Mouse (Mus musculus) brain, embryonic 18.5 days (tissue): Measurements from ENCODE around the gene Vamp1.

ENCODE experiments used
- DNase-seq: peaks from one replicate; pipeline ENCODE4 v3.0.0-alpha.2; 2012; ENCODE audit warnings: low read depth, low spot score

Vamp1 gene

DNA sequence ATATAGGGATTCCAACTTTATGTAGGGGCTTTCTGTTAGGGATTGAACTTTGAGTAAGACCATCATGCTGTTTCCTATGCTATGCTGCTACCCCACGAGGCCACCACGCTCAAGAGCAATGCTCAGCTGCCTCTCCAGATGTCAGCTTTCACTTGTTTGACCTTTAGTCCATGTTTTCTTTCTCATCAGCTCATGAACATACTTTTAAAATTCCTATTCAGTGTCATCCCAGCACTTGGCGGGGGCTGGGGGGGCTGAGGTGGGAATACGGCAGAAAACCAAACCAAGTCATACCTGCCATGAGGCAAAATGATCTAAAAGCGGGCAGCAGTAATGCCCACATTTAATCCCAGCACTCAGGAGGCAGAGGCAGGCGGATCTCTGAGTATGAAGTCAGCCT, 2.2 kb upstream of the Vamp1 start:
- no peak for DNase-seq

DNA sequence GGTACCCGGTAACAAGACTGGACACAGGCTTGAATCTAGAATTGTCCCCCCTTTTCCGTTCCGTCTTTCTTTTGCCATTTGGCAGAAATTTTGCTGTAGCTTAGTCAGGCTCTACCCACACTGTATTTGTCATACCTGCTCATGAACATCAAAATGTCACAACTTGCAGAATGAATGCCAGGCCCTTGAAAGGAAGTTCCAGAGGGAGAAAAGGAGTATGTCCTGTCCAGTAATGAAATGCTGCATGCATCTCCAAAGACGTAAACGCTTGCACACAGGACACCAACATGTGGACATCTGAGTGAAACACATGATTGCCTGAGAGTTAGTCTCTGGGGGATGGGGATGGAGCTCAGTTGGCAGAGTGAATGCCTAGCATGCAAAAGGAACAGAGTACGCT, 1.6 kb upstream of the Vamp1 start:
- DNase-seq = no peak

DNA sequence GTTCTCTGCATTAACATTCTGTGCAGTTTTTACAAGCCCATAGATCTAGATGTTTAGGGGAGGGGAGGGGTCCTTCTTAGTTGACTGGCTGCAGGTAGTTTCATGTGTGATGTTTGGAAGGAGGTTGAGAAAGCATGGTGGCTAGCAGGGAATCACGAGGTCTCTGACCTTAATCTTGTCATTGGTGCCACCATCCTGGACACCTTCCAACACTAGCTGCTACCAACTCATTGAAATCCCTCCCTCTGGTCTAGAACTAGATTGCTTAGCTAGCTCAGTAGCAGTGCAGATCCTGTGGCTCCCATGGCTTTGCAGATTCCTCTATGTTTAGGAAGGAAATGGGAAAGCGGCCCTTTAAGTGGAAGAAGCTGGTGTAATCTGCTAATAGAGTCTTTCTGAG, 1.5 kb downstream of the Vamp1 start:
- DNase-seq = no peak

DNA sequence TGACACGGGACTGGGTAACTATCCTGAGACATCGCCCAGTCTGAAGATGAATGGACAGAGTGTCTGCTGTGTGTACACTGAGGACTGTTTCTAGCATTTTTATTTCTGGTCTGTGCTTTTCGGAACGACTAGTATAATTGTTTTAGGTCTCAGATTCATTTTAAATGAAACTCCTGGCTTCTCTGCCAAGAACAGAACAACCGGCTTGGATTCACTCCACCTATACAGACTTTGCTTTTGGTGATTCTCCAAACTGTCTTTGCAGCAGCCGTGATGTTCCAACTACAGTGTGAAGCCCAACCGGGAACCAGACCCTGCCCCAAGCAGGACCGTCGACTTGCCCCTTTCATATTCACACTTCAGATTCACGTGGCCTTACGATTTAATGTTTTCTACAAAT, 2.5 kb downstream of the Vamp1 start:
- DNase-seq = no peak

DNA sequence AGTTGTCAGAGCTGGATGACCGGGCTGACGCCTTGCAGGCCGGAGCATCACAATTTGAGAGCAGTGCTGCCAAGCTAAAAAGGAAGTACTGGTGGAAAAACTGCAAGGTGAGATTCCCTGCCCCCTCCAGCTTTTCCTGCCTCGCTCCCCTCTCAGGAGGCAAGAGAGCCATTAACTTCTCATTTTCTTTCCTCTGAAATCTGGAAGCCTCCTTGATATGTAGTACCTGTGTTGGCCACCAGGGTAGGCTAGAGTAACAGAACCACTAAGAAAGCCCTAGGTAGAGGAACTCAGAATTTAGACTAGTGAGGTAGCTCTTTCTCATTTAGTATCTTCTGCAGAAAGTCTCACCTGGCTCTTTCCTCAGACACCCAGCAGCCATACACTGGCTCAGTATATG, 3.6 kb downstream of the Vamp1 start:
- DNase-seq = no peak

DNA sequence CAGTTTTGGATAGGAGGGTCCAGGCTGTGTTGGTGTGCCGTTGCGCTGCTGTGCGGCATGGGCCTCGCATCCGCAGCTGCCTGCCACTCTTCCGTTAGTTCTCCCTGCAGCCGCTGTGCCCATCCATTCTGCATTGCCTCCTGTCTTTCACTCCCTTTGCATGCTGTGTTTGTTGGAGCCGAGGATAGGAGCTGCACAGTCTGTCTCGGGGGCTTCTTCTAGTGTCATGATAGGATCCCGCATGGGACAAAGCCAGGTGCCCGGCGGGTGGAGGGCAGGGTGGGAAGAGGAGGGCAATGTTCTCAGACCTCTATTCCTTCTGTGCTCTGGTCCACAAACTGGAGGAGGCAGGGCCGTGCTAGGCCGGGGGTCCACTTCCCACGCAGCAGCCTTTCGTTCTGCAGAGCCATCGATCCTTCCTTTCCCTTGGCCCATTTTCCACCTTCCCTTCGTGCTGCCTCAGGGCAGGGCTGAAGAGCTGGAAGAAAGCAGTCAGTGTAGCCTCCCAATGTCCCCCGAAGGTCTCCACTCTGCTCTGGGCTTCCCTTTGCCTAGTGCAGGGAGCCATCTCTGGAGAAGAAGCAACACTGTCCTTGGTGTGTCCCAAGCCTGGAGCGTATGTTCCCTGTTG, 5.9 kb downstream of the Vamp1 start:
- DNase-seq = no peak

DNA sequence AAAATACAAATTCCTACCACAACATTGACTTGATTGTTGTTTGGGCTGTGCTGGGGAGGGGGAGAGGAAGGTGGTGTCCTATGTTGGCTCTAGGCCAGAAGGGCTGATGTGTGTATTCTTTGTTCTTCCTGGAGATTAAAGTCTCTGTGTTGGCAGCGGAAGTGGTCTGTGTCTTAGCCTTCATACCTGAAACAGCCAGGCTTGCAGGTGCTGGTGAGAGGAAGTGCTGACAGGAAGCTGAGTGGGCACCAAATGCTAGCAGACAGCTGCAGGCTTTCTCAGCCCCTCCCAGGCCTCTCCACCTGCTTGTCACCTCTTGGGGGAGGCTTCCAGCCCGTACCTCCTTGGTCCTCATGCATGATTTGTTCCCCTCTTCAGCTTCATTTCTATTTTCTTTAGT, 6.8 kb downstream of the Vamp1 start:
- no peak for DNase-seq

DNA sequence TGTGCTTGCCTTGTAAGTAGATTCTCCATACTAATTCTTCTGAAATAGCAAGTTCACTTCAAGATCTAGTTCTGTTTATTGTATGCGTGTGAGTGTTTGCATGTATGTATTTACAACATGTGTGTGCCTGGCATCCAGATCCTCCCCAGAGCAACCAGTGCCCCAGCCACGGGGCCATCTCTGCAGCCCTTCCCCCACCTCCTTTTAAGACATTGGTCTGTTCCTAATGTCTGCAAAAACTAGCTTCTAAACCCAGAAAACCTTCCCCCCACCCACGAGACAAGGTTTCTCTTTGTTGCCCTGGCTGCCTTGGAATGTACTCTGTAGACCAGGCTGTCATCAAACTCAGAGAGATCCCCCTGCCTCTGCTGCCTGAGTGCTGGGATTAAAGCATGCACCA, 7.2 kb downstream of the Vamp1 start:
- DNase-seq = no peak

DNA sequence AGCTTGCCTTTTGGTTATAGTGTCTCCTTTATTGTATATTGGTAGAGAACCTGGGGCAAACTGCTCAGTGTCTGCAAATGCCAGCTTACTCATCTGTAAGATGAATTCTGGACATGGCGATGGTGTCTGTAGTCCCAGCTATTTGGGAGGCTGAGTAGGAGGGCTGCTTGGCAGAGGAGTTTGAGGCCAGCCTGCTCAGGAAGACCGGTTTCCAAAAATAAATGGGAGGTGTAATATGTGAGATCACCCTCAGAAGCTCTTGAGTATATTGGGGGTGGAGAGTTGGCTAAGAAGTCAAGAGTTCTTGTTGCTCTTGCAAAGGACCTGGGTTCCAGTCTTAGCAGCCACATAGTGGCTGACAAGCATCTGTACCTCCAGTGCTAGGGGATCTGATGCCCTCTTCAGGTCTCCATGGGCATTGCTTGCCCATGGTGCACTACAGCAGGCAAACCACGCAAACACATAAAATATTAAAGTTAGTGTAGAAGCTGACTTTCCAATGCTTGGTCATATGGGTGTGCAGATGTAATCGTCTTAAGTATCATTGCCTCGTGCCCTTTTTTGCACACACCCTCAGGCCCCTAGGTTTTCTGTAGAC, 10.3 kb downstream of the Vamp1 start:
- no peak for DNase-seq

DNA sequence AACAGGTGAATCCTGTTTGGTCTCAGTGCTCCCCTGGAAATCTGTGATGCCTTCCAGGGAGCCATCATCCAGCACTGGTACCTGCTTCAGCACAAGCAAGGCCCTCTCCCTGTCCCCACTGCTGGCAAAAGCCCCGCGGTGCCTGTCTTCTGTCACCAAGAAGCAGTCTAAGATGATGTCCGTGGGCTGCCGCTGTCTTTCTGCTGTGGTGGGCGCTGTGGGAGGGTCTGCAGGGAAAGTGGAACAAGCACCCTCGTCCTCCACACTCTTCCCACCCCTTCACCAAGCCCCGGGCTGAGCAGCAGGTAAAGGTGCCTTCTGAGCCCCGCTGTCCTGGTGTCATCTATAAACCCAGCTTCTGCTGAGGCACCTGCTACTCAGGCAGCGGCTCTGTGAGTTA, 15.2 kb downstream of the Vamp1 start:
- DNase-seq = no peak

DNA sequence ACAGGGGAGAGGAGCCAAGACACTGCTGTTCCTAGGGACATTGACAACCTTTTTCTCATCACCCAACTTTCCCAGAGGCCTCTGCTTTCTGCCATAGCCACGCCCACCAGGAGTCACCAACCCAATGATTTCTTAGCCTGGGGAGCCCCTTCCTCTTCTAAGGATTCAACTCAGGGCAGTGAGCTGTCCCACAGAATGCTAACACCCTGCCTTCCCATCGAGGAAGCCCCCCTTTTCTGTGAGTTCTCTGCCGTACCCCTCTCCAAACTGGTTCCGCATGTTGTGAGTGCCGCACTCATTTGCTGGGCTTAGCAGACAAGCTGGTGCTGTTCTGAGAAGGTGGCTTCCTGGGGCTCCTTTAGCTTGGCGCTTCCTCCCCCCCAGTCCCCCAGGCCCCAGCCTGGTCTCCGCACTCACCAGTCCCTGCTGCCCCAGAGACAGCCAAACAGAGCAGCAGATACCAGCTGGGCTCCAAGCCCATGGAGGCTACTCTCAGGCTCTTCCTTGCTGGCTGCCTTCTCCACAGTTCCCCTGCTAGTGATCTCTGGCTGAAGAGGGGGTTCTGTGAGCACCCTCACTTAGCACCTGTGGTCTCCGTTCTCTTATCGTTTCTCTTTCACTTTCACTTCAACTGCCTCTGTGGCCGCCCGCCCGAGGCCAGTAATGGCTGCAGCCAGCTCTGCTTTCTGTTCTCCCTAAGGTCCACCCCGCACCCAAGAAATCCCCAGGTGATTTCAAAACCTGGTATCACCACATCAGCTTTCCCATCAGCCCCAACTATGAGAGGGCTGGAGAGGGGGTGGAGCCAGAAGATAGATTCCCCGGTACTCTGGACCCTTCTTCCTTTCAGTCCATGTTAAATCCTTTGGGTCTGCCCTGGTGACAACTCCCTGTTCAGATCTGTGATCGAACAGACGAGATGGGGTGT, 16.0 kb downstream of the Vamp1 start, which contains the start of gene Tapbpl:
Gene Tapbpl (minus strand): TSS at position 744 of the 928 bp plus-strand sequence.
- DNase-seq = peak; percentile 26

DNA sequence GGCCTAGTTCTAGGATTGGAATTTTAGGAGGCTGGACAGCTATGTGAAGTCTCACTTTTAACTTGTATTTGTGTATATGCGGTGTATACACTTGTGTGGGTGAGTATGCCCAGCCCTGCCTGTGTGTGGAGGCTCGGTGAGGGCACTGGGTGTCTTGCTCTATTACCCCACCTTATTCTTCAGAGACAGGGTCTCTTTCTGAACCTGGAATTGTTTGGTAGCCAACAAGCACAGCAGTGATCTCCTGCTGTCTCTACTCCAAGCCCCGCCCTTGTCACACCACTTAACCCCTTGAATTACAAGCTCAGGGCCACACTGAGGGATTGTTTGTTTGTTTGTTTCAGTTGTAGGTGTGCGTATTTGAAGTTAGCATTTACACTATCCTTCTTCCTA, 16.7 kb downstream of the Vamp1 start:
- no peak for DNase-seq

DNA sequence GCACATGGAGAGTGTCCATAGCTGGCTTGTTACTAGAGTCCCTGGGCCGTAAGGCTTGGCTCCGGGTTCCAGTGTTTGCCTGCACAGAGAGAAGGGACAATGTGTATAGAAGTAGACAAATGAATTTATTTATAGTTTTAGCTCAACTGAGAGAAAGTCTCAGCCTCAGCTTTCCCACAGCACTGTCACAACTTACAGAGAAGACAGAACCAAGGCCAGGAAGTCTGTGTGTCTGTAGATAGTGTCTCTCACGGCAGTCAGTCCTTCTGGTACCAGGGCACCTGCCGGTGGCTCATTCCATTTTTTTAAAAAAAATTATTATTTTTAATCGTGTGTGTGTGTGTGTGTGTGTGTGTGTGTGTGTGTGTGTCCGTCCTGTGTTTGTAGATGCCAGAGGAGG, 17.2 kb downstream of the Vamp1 start:
- no peak for DNase-seq

DNA sequence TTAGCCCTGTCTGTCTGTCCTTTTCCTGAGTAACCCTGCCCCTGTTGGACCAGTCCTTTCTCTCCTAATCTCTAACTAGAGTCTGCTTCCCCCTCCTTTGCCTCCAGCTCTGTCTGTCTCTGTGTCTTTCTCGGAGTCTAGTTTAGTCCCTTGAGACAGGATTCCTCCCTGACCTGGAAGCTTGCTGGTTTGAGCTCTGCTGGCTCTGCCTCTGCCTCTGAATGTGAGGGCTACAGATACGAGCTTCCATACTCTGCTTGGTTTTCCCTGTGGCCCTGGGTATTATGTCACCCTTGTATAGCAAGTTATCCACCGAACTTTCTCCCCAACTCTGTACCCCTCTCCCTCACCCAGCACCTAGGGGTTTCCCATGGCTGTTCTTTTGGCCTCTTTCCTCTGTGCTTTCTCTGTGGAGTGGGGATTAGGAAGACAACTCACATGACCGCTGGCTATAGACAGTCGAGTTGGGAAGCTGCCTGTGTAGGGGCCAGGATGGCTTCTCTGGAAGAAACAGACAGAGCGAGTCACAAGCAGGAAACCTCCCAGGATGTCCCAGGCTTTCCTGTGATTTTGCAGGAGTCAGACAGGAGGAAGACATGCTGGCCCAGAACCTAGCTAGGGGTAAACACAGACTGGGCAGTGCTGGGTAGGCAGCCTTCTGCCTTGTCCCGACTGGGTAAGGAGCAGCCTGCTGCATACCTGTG, 18.6 kb downstream of the Vamp1 start:
- DNase-seq = no peak

DNA sequence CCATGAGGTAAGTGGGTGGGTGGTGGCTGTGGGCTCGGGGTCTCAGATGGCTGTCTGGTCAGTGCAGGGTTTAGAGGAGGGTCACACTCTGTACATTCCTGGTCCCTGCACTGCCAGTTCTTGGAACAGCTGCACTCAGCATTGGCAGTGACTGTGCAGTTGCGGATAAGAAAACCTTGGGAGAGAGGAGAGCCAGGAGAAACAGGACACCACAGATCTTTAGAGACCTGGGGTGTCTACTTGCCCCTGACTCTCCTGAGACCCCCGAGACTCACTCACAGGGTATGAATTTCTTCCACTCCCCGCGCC, 19.1 kb downstream of the Vamp1 start:
- no peak for DNase-seq

DNA sequence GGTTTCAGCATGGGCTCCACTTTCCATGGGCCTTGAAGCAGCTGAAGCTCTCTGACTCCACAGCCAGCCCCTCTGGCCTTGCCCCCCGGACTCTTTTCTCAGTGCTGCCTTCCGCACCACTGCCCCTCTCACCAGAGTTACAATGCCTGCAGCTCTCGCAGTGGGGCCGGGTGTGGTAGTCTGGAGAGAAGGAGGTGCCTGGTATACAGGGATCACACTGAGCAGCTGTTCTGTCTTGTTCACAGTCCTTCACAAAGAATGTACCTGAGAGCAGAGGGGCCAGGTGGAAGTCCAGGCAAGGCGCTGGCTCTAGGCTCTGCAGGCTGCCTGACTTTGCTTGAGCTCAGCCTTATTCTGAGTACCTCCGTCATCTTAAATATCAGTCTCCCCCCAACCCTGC, 21.0 kb downstream of the Vamp1 start:
- no peak for DNase-seq

DNA sequence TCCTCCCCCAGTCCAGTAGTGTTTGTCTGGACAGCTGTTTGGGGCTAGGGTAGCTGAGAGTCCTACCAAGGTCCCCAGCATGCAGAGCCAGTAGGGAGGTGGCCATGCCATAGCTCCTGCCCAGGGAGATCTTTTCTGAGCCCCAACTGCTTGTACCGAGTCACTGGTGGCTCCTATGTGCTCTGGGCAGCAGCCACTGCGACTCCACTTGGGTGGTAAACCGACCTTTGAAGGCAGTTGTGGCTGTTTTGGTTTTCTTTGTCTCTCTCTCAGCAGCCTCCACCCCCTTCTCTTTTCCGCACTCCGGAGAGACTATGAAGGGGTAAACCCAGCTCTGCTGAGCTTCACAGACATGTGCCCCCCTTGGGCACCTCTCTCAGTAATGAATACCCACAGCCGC, 21.4 kb downstream of the Vamp1 start, which contains the start of gene Cd27:
Gene Cd27 (minus strand): TSS at position 229 of the 400 bp plus-strand sequence.
- DNase-seq = no peak

DNA sequence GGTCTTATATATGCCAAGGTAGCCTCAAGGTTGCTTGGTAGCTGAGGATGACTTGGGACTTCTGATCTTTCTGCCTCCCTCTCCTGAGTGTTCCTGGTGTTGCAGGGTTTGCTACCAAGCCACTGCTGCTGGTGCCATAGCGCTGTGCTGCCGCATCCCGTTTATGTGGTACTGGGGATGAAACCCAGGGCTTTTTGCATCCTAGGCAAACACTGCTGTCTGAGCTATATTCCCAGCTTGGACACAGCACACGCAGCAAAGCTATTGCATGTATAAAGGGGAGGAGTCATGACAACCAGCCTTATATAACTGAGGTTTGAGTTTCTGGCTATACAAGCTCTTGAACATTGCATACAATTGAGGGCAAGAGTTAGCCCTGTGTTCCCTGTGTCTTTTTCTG, 22.1 kb downstream of the Vamp1 start:
- no peak for DNase-seq

DNA sequence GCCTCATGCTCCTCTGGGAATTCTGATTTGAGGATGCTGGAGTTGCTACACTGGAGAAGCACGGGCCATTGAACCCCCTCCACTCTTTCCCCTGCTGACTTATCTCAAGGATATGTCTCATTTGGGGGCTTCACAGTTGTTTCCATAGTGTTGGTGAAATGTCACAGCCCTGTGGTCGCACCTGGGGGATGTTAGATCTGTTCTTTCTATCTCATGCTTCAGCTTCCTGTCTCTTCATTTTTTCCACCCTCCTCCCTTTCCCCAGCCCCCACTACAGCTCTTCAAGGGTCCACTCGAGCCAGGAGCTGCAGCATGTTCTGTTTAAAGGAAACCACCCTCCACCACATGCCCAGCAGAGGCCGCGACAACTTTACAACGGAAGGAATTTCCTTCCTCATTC, 23.0 kb downstream of the Vamp1 start:
- DNase-seq = no peak

DNA sequence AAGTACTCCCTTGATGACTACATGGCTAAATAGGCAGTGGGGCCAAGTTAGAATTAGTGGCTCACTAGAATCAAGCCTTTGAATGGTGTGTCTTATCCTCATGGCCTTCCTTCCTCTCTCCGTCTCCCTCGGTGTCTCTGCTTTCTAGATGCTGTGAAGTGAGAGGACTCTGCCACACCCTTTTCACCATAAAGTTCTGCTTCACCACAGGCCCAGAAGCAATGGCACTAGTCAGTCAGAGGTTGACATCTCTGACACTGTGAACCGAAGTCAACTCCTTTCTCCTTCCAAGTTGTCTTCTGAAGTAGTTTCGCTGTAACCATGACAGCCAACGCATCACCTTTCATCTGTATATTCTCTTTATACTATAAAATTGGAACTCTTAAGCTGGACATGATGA, 24.2 kb downstream of the Vamp1 start:
- no peak for DNase-seq

DNA sequence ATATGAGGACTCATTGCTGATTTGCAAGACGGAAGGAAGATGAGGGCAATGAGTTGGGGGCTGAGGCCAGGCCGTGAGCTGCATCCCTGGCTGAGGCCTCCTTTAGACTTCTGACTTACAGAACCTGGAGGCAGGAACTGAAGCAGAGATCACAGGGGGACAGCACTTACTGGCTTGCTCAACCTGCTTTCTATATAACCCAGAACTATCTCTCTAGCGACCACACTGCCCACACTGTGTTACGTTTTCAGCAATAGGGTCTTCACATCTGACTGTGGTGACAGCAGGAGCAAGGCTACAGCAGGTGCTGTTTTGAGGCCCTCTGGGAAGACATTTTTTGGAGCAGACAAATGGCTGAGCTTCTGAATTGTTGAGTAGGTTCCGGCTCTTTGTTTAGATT, 25.3 kb downstream of the Vamp1 start:
- DNase-seq = no peak

DNA sequence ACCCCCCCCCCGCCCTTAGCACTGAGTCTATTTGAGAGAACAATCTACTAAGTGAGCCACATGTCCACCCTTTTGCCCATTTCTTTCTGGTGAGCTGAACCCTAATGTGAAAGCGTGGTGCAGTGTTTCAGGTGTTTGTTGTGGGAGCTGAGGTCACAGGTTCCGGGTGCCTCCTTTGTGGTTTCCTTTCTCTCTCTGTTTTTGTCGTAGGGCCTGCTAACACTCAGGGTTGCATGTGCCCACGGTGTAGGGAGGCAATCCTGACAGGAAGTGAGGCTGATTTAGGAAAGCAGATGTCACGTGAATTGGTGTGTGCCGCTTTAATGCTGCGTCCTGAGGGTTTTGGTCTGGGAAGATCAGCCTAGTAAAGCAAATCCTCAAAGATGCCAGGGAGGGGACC, 26.2 kb downstream of the Vamp1 start:
- no peak for DNase-seq
